Mouse (Mus musculus) kidney, adult 2 months (tissue): ENCODE results near the gene Creb1.

ENCODE experiments used
- CTCF ChIP-seq: fragments of 200-500 bp; conservative IDR thresholded peaks from 2 replicates; pipeline ENCODE4 v1.5.1; 2011; ENCODE audit warnings: low read depth, mild to moderate bottlenecking, control low read depth, low read length, moderate library complexity, mixed read lengths; ENCODE audit not compliant: insufficient read depth, insufficient read length
- POLR2A ChIP-seq: fragments of 200-500 bp; IDR thresholded peaks from one replicate; pipeline ENCODE4 v1.6.1; 2011; ENCODE audit warnings: low read depth, low read length, control low read depth

- no peak for TF ChIP-seq CTCF
- no peak for TF ChIP-seq POLR2A
Observed at GRCm38 (mm10) chr1:64509678-64510077, 22.8 kb upstream of the Creb1 start.
